Mouse (Mus musculus): ENCODE measurements around the gene Naa40.

Naa40 gene

DNA sequence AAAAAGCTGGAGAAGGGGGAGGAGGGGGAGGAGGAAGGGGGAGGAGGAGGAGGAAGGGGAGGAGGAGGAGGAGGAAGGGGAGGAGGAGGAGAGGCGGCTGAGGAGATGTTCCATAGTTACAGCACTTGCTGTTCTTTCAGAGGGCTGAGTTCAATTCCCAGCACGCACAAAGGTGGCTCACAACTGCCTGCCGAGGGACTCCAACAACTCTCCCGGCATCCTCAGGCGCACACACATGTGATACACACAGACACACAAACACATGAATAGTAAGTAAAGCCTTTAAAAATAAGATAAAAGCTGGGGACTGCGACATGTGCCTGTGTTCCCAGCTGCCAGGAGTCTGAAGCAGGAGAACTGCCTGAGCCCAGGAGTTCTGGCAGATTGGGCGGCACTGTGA, 59.5 kb downstream of the Naa40 start:
- no peak for DNase-seq (ENCODE audit: low read depth)

GRCm38 (mm10) chr19:7180756-7181405, 60.1 kb downstream of the Naa40 start:
- no peak for DNase-seq (ENCODE audit: low read depth)

DNA sequence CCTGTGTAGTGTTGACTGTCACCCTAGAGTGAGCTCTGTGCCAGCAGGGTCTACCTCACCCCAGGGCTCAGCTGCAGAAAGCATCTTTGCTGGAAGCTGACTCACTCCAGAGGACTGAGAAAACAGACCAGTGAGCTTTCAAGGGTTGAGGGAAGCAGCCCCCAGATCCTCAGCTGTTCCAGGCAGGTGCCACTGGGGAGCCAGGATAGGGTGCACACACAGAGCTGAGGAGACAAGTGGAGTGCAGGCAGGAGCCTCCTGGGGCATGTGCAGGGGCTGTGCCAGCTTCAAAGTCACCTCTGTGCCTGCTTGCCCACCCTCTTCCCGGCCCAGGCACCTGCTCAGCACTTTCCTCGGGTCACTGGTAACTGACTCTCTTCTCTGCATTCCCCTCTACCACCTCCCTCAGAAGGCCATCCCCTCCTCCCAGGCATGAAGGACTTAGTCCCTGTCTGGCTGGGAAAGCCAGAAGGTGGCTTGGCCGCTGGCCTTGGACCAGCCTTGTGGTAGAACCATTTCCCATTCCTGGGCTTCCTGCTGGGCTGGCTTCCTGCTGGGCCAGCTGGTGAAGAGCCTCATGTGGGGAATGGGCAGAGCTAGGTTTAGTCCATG, 62.0 kb downstream of the Naa40 start:
- no peak for DNase-seq (ENCODE audit: low read depth)

DNA sequence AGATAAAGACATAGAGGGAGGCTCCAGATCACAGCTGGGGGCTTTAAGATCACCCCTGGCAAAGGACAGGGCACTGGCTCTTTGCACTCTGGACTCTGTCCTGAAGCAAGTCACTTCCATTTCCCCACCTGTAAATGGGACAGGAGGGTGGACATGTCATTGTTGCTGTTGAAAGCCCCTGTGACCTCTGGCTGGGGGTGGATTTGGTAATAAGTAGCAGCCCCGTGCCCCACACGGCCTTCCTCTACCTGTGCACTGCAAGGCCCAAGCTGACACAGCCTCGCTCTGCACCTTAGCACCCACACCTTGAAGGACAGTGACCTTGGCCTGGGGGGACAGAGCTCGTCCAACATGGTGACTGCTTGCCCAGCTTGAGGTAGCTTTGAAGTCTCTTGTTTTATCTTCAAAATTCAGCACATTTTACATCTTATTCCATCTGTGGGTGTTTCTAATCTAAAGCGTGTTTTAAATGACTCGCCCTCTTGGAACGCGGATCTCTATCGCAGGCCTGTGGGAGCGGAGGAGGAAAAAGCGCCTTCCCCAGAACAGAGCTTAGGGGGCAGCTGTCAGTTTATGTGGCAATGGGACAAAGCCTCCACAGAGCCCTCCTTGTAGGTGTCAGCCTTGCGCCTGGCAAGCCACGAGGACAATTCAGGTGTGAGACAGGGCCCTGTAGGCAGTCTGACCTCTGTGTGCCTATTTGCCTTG, 63.0 kb downstream of the Naa40 start:
- DNase-seq (ENCODE audit: low read depth), result no peak

DNA sequence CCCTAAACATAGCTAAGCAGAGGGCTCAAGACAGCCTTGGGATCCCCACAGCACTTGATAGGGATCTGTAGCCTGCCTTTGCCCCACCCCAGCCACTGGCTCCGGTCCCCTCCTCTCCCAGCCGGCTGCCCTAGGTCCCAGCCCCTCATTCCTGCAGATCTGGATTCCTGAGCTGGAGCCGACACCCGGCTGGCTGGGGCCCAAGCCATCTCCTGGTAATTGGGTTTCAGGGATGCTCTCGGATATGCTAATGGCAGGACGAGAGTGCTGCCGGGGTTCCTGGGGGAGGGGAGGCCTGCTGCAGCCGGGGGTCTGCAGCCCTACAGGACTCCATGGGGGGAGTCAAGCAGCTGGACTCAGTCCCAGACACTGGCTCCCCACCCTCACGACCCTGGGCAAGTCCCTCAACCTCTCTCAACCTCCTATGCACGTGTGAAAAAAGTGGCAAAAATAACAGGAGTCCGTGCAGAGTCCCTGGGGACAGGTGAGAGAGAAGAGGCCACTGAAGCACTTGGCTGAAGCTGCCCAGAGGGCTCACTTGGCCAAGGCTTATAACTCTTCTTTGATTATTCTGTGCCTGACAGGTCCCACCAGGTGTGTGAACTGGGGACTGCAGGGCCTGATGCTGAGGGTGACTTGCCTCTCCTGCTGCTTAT, 64.8 kb downstream of the Naa40 start:
- DNase-seq (ENCODE audit: low read depth), result no peak
